Mouse (Mus musculus) stomach, embryonic 15.5 days (tissue): ENCODE results near the gene Prss56. TPM values are rescaled to one million over a fixed set of nuclear protein-coding genes. Genes with fewer than 3 reads are reported as not detected.

Experiments used
- ATAC-seq: fragments of 200-750 bp; cut with Nextera tagmentation; 2 replicates; pipeline ENCODE4 v1.8.0; 2017; ENCODE audit warnings: low read depth, moderate number of reproducible peaks, moderate TSS enrichment; ENCODE audit not compliant: insufficient read depth, low FRiP score
- H3K27ac ChIP-seq: fragments of 300-500 bp; sonication (generic); 2 replicates; pipeline ENCODE4 v1.5.1; 2015; ENCODE audit warnings: mild to moderate bottlenecking, inconsistent platforms
- H3K27me3 ChIP-seq: fragments of 300-500 bp; sonication (generic); replicated peaks from 2 replicates; pipeline ENCODE4 v1.6.1; 2015; ENCODE audit warnings: inconsistent platforms
- H3K36me3 ChIP-seq: fragments of 300-500 bp; sonication (generic); 2 replicates; pipeline ENCODE4 v1.6.1; 2015; ENCODE audit warnings: inconsistent platforms
- H3K4me1 ChIP-seq: fragments of 300-500 bp; sonication (generic); 2 replicates; pipeline ENCODE4 v1.6.1; 2015; ENCODE audit warnings: inconsistent platforms
- H3K4me2 ChIP-seq: fragments of 300-500 bp; sonication (generic); 2 replicates; pipeline ENCODE4 v1.6.1; 2015; ENCODE audit warnings: mild to moderate bottlenecking, inconsistent platforms
- H3K4me3 ChIP-seq: fragments of 300-500 bp; sonication (generic); replicated peaks from 2 replicates; pipeline ENCODE4 v1.5.1; 2015; ENCODE audit warnings: inconsistent platforms
- H3K9ac ChIP-seq: fragments of 300-500 bp; sonication (generic); 2 replicates; pipeline ENCODE4 v1.6.1; 2015; ENCODE audit warnings: inconsistent platforms
- H3K9me3 ChIP-seq: fragments of 300-500 bp; sonication (generic); 2 replicates; pipeline ENCODE4 v1.6.1; 2016; ENCODE audit warnings: inconsistent platforms
- WGBS: fragments of 180-500 bp; shearing (Covaris S2); methylation state at CpG from one replicate; pipeline ENCODE4 v1.1.7; 2015; 5-methylcytosine and 5-hydroxymethylcytosine counted together
- polyA plus RNA-seq: library from polyadenylated mRNA; unstranded; fragments of >200 nt; fragmentation: Nextera tagmentation; extraction: Ambion mirVana; gene quantifications from 2 replicates; pipeline ENCODE4 v1.2.1, GENCODE M21; 2015

Prss56 gene
- polyA plus RNA-seq = 0.08 TPM in 1 of 2 replicates, not detected in the other

- peaks cover 16% of the 10 kb centered on the region for H3K4me1 ChIP-seq
- 54% methylated on average over 9 of the region's 9 CpGs for WGBS
- no peak within 1 kb of the TSS for H3K27ac ChIP-seq
- no peaks in the 10 kb centered on the region for H3K9me3 ChIP-seq
- no peak within 1 kb of the TSS for H3K9ac ChIP-seq
- ATAC-seq = no peak
- no peak within 1 kb of the TSS for H3K4me3 ChIP-seq
- no peaks in the 10 kb centered on the region for H3K36me3 ChIP-seq
- H3K4me2 ChIP-seq = no peak within 1 kb of the TSS
- peaks cover 44% of the 10 kb centered on the region for H3K27me3 ChIP-seq
Observed at GRCm38 (mm10) chr1:87183013-87183412, at the start of gene Prss56. Gene Prss56, plus strand, starts transcription at chr1:87183313.

GRCm38 (mm10) chr1:87141550-87141949 lies 41.6 kb upstream of the Prss56 start:
- Histone ChIP-seq H3K9ac (no peak overlapping the region), H3K36me3 (no peaks in the 10 kb centered on the region), H3K4me3 (no peak overlapping the region), H3K4me2 (no peak overlapping the region), H3K27ac (no peak overlapping the region), H3K9me3 (no peaks in the 10 kb centered on the region), H3K4me1 (no peaks in the 10 kb centered on the region), H3K27me3 (no peaks in the 10 kb centered on the region)
- no peak for ATAC-seq
- WGBS = 86% methylated on average over 4 of the region's 4 CpGs

GRCm38 (mm10) chr1:87142456-87142855 lies 40.7 kb upstream of the Prss56 start:
- no peak overlapping the region for H3K4me2 ChIP-seq
- H3K27ac ChIP-seq = no peak overlapping the region
- H3K4me1 ChIP-seq = no peaks in the 10 kb centered on the region
- no peaks in the 10 kb centered on the region for H3K9me3 ChIP-seq
- no peak overlapping the region for H3K9ac ChIP-seq
- no peak for ATAC-seq
- H3K36me3 ChIP-seq = no peaks in the 10 kb centered on the region
- WGBS = 46% methylated on average over 9 of the region's 9 CpGs
- no peak overlapping the region for H3K4me3 ChIP-seq
- no peaks in the 10 kb centered on the region for H3K27me3 ChIP-seq

GRCm38 (mm10) chr1:87143141-87143540 lies 40.0 kb upstream of the Prss56 start:
- WGBS = 68% methylated on average over 10 of the region's 10 CpGs
- H3K4me2 ChIP-seq = no peak overlapping the region
- H3K4me3 ChIP-seq = no peak overlapping the region
- H3K27ac ChIP-seq = no peak overlapping the region
- H3K4me1 ChIP-seq = no peaks in the 10 kb centered on the region
- H3K9me3 ChIP-seq = no peaks in the 10 kb centered on the region
- no peaks in the 10 kb centered on the region for H3K27me3 ChIP-seq
- H3K36me3 ChIP-seq = no peaks in the 10 kb centered on the region
- no peak overlapping the region for H3K9ac ChIP-seq
- no peak for ATAC-seq

GRCm38 (mm10) chr1:87149422-87149821 lies 33.7 kb upstream of the Prss56 start:
- no peaks in the 10 kb centered on the region for H3K36me3 ChIP-seq
- peaks cover 48% of the 10 kb centered on the region for H3K27me3 ChIP-seq
- H3K27ac ChIP-seq = no peak overlapping the region
- no peaks in the 10 kb centered on the region for H3K9me3 ChIP-seq
- no peak overlapping the region for H3K9ac ChIP-seq
- no peak overlapping the region for H3K4me3 ChIP-seq
- H3K4me2 ChIP-seq = no peak overlapping the region
- 46% methylated on average over 13 of the region's 13 CpGs for WGBS
- ATAC-seq = no peak
- H3K4me1 ChIP-seq = peaks cover 8% of the 10 kb centered on the region

GRCm38 (mm10) chr1:87151286-87151685 lies 31.8 kb upstream of the Prss56 start:
- 70% methylated on average over 6 of the region's 6 CpGs for WGBS
- Histone ChIP-seq H3K36me3 (no peaks in the 10 kb centered on the region), H3K4me2 (no peak overlapping the region), H3K27me3 (peaks cover 66% of the 10 kb centered on the region), H3K27ac (no peak overlapping the region), H3K9ac (no peak overlapping the region), H3K4me3 (no peak overlapping the region), H3K4me1 (peaks cover 26% of the 10 kb centered on the region), H3K9me3 (no peaks in the 10 kb centered on the region)
- ATAC-seq = no peak

GRCm38 (mm10) chr1:87153776-87154500 lies 29.2 kb upstream of the Prss56 start:
- 1% methylated on average over 69 of the region's 72 CpGs for WGBS

GRCm38 (mm10) chr1:87154501-87155120 lies 28.5 kb upstream of the Prss56 start:
- Histone ChIP-seq H3K4me1 (peaks cover 27% of the 10 kb centered on the region), H3K27me3 (peaks cover 91% of the 10 kb centered on the region), H3K9me3 (no peaks in the 10 kb centered on the region), H3K36me3 (no peaks in the 10 kb centered on the region), H3K27ac (no peak overlapping the region), H3K4me2 (peak overlapping the region; percentile 74), H3K9ac (no peak overlapping the region), H3K4me3 (peak overlapping the region; percentile 38)
- 2% methylated on average over 58 of the region's 58 CpGs for WGBS
- no peak for ATAC-seq

More at GRCm38 (mm10) chr1:87153776-87154500, 29.2 kb upstream of the Prss56 start:
- H3K4me2 ChIP-seq = peak overlapping the region; percentile 74
- ATAC-seq = no peak
- H3K27ac ChIP-seq = no peak overlapping the region
- peaks cover 91% of the 10 kb centered on the region for H3K27me3 ChIP-seq
- peaks cover 27% of the 10 kb centered on the region for H3K4me1 ChIP-seq
- no peaks in the 10 kb centered on the region for H3K9me3 ChIP-seq
- peak overlapping the region; percentile 38 for H3K4me3 ChIP-seq
- H3K9ac ChIP-seq = no peak overlapping the region
- no peaks in the 10 kb centered on the region for H3K36me3 ChIP-seq

- peak overlapping the region; percentile 74 for H3K4me2 ChIP-seq
- peaks cover 89% of the 10 kb centered on the region for H3K27me3 ChIP-seq
- ATAC-seq = no peak
- no peak overlapping the region for H3K9ac ChIP-seq
- no peaks in the 10 kb centered on the region for H3K36me3 ChIP-seq
- peaks cover 27% of the 10 kb centered on the region for H3K4me1 ChIP-seq
- H3K4me3 ChIP-seq = peak overlapping the region; percentile 35
- H3K9me3 ChIP-seq = no peaks in the 10 kb centered on the region
- no peak overlapping the region for H3K27ac ChIP-seq
- under 1% methylated on average over 55 of the region's 56 CpGs for WGBS
Observed at GRCm38 (mm10) chr1:87155531-87156198, 27.4 kb upstream of the Prss56 start.

GRCm38 (mm10) chr1:87156199-87156587 lies 26.9 kb upstream of the Prss56 start, which contains the start of gene Ecel1:
Gene Ecel1, minus strand, starts transcription at chr1:87156521.
- Histone ChIP-seq H3K9ac (no peak within 1 kb of the TSS), H3K27me3 (peaks cover 85% of the 10 kb centered on the region), H3K27ac (no peak within 1 kb of the TSS), H3K4me1 (peaks cover 27% of the 10 kb centered on the region), H3K36me3 (no peaks in the 10 kb centered on the region), H3K4me2 (peak within 1 kb of the TSS; percentile 74), H3K4me3 (peak within 1 kb of the TSS; percentile 35), H3K9me3 (no peaks in the 10 kb centered on the region)
- WGBS = 6% methylated on average over 11 of the region's 12 CpGs
- no peak for ATAC-seq

GRCm38 (mm10) chr1:87159396-87159795 lies 23.7 kb upstream of the Prss56 start:
- Histone ChIP-seq H3K4me2 (no peak overlapping the region), H3K27ac (no peak overlapping the region), H3K4me3 (no peak overlapping the region), H3K4me1 (peaks cover 19% of the 10 kb centered on the region), H3K9me3 (no peaks in the 10 kb centered on the region), H3K9ac (no peak overlapping the region), H3K36me3 (no peaks in the 10 kb centered on the region), H3K27me3 (peaks cover 53% of the 10 kb centered on the region)
- WGBS = 74% methylated on average over 3 of the region's 3 CpGs
- no peak for ATAC-seq
